Mouse (Mus musculus): ENCODE measurements at regions not wholly inside any gene's neighbourhood (a gene's known extent, or its start where the extent isn't known, plus 50 kb on each side); places are given as distances from the start of the nearest gene placed in this dataset.
"Not testable (repeated sequence)": the region's sequence is repeated elsewhere in the genome, so short reads cannot be mapped to it uniquely, and the experiment has no call there.

DNA sequence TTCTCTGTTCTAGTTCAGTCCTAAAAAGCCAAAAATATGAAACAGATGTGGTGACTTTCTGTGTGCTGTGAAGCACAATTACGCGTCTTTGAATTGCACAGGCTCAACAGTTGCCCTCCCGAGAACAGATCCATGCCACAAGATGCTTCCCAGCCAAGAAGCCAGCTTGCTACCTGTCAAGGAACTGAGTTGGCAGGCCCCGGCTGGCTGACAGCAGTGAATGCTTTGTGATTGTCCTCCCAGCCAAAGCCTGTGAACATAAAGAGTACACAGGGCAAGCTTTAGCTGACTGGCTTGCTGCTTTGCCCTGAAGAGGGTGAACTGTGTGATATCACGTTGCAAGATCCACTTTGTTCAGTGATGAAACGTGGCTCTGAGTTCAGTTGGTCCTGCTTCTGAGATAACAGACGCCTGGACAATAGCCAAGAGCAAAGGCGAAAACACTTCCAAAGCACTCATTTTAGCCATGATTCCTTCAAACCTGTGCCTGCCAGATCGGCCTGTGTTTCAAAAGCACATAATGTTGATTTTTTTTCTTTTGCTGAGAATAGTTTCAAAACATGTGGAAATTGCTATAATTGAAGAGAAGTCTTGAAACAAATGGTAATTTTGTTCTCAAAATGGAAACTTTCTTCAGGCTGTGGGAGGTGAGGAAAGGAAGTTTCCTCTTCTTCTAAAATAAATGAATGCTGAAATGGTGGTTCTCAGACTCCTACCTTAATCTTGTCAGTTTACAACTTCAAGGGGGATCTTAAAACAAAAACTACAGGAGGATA, 173.5 kb upstream of the Arrdc3 start:
- Histone ChIP-seq H3K36me3 (no peaks in the 10 kb centered on the region), H3K9ac (no peak overlapping the region), H3K9me3 (replicated peaks) (no peaks in the 10 kb centered on the region), H3K27ac (no peak overlapping the region), H3K4me1 (no peaks in the 10 kb centered on the region), H3K27me3 (no peaks in the 10 kb centered on the region), H3K4me3 (no peak overlapping the region), H3K4me2 (replicated peaks) (no peak overlapping the region)
- WGBS: 45% methylated on average over 9 of the region's 9 CpGs
- no peak for ATAC-seq (ENCODE audit: low FRiP score)

DNA sequence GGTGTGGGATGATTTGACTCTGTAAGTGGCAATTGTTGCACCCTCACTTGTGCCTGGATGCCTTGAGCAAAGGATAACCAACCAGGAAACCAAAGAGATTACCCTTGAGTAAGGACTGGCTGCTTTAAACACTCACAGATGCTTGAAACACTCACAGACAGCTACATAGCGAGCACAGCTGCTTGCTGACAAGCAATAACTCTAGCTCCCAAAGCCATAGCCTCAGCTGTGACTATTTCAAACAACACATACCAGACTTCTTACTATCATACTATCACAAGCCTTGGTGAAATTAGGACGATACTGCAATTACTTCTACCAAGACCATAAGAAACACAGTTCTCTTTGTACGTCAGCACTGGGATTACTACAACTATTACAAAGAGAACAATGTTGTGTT, 163.9 kb upstream of the Arrdc3 start:
- no peaks in the 10 kb centered on the region for H3K4me1 ChIP-seq
- H3K4me3 ChIP-seq: no peak overlapping the region
- H3K9ac ChIP-seq: no peak overlapping the region
- no peak overlapping the region for H3K4me2 ChIP-seq (replicated peaks)
- H3K27me3 ChIP-seq: no peaks in the 10 kb centered on the region
- H3K9me3 ChIP-seq (replicated peaks): no peaks in the 10 kb centered on the region
- ATAC-seq (ENCODE audit: low FRiP score): no peak
- H3K27ac ChIP-seq: no peak overlapping the region
- H3K36me3 ChIP-seq: no peaks in the 10 kb centered on the region
- 80% methylated on average over 3 of the region's 3 CpGs for whole genome bisulfite sequencing

DNA sequence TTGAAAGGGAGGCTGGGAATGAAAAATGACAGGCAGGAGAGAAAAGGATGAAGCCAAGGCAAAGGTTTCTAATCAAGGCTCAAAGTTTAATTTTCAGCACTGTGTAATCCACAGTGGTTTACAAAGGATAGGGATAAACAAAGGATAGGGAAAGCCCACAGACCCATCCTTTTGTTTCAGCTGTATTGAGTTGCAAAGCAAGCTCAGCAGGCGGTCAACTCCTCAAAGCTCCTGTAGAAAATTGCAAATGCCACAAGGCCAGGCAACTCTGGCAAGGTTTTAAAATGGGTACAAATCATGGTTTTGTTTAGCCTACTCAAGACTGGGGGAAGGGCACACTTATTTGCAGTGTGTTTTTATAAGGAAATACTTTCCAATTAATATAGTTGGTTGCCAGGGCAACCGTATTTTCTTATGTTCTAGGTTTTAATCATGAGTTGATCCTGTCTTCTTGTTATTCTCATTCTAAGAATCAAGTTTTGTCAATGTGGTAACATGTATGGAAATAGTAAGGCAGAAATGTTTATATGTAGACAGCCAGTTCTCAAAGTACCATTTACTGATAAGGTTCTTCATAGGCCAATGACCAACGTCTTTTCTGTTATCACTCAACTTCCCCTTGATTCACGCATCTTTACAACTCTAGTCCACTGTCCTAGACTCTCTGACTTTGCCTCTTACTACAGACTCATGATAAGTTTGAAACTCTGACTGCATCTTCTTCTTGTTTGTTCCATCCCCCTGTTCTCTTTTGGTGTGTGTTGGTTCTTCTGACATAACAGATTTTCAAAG, 159.8 kb upstream of the Arrdc3 start:
- 34% methylated on average over 4 of the region's 4 CpGs for WGBS
- no peaks in the 10 kb centered on the region for H3K27me3 ChIP-seq
- ATAC-seq (ENCODE audit: low FRiP score): peak; percentile 22; the same call in 1 of the 2 replicates

DNA sequence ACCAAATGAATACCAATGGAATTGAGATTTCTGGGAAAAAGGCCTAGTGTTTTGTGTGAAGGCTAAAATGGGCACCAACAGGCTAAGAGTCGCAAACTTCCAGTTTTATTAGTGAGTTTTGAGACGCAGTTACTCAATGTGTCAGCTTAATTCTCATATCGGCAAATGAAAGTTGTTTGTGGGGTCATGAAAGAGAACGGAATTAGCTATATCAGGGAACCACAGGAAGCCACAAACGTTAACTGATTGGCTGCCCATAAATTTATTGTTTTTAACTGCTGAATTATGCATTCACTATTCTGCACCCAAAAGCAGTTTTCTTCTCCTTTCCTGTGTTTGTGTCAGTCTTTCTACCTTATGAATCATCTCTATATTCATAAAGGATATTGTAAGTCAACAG, 154.0 kb upstream of the Arrdc3 start:
- H3K36me3 ChIP-seq: no peaks in the 10 kb centered on the region
- H3K27me3 ChIP-seq: no peaks in the 10 kb centered on the region
- no peak overlapping the region for H3K4me3 ChIP-seq
- no peak overlapping the region for H3K4me2 ChIP-seq (replicated peaks)
- H3K9me3 ChIP-seq (replicated peaks): no peaks in the 10 kb centered on the region
- H3K27ac ChIP-seq: no peak overlapping the region
- H3K9ac ChIP-seq: no peak overlapping the region
- no peaks in the 10 kb centered on the region for H3K4me1 ChIP-seq
- ATAC-seq (ENCODE audit: low FRiP score): no peak
- 88% methylated on average over 5 of the region's 5 CpGs for WGBS

More for the DNA sequence above, 159.8 kb upstream of the Arrdc3 start:
- Histone ChIP-seq H3K9me3 (replicated peaks) (no peaks in the 10 kb centered on the region), H3K36me3 (no peaks in the 10 kb centered on the region), H3K27ac (no peak overlapping the region), H3K4me1 (no peaks in the 10 kb centered on the region), H3K9ac (no peak overlapping the region), H3K4me3 (no peak overlapping the region), H3K4me2 (replicated peaks) (no peak overlapping the region)

DNA sequence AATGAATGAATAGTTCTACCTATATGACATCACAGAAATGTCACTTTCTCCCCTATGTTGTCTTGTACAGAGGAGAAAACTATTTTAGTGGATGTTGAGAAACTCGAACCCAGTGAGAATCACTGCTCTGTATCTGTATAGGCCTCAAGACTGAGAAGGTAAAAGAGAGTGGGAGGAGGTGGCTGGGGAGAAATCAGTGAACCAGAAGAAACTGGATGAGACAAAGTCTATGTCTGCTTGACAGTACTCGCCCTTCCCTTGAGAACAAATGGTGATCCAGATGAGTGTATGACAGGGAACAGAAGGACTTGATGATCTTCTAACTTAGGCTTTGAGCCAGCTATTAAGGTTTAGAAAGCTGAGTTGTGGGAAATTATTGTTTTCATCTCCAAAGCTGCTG, 137.2 kb upstream of the Arrdc3 start:
- 56% methylated on average over 2 of the region's 2 CpGs for WGBS
- ATAC-seq (ENCODE audit: low FRiP score): no peak; the same call in 1 of the 2 replicates

DNA sequence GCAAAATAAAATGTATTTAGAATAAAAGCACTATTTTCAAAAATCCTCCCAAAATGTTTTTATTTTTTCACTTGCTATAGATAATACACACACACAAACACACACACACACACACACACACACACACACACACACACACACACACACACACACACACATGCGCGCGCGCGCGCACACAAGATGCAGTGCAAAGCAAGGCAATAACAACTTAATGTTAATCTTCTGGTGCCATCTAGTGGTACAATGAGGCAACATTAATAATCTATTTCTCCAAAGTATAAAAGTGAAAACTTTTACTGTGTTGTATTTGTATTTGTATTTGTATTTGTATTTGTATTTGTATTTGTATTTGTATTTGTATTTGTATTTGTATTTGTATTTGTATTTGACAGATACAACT, 136.2 kb upstream of the Arrdc3 start:
- H3K9me3 ChIP-seq (replicated peaks); H3K27me3 ChIP-seq; H3K4me2 ChIP-seq (replicated peaks); H3K27ac ChIP-seq; H3K4me1 ChIP-seq; H3K36me3 ChIP-seq; H3K9ac ChIP-seq; H3K4me3 ChIP-seq: not testable (repeated sequence)
- peak; percentile 74; the same call in 1 of the 2 replicates for ATAC-seq (ENCODE audit: low FRiP score)
- 51% methylated on average over 6 of the region's 6 CpGs for WGBS

More for the DNA sequence above, 137.2 kb upstream of the Arrdc3 start:
- Histone ChIP-seq H3K4me3 (no peak overlapping the region), H3K4me2 (replicated peaks) (no peak overlapping the region), H3K9me3 (replicated peaks) (no peaks in the 10 kb centered on the region), H3K36me3 (no peaks in the 10 kb centered on the region), H3K9ac (no peak overlapping the region), H3K27ac (no peak overlapping the region), H3K4me1 (no peaks in the 10 kb centered on the region), H3K27me3 (0 out of 2 replicates have a peak, but pooled peaks cover 4% of the 10 kb centered on the region)
